Mouse (Mus musculus) megakaryocyte progenitor cell, adult 5-6 weeks (primary cell): ENCODE measurements at regions not wholly inside any gene's neighbourhood (a gene's known extent, or its start where the extent isn't known, plus 50 kb on each side); places are given as distances from the start of the nearest gene placed in this dataset.
A peak's percentile ranks its signal among the peaks of the same experiment; 100 is the strongest.

ENCODE experiments used
- ATAC-seq: replicated peaks from 2 replicates; pipeline ENCODE4 v1.8.0; 2016; ENCODE audit warnings: mild to moderate bottlenecking, moderate TSS enrichment, inconsistent platforms; ENCODE audit not compliant: poor library complexity

DNA sequence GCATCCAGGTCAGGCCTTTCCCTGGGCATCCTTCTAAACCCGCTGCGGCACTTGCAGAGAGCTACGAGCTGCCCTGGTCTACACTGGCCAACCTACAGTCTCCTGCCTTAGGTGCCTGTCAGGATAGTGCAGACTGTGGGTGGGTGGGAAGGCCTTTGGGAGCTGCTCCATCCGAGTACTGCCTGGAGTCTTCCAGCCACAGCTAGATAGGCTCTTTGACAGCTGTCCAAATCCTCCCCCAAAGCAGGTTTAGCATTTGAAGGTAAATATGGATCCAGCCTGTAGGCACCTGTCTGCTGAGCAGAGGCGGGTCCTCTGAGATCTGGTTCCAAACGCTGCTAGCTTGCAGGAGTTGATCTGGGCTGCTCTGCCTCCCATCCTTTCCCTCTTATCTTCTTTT is 295.6 kb upstream of the Hs6st1 start:
- no peak for ATAC-seq

DNA sequence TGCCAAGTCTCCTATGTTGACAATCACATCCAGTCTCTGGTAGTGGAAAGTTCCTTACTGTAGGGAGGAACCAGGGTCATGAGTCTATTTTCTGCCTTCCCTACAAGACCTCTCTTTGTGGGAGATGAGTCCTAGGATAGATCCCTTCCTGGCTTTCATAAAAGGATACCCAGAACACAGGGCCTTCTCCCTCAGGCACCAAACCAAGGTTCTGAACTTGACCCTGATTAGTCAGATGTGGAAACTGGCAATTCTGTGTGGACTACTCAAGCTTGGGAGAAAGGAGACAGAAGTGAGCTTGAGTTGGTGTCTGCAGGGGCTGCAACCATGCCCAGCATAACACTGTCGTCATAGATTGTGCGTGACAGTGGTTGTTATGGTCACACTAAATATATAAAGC is 293.6 kb upstream of the Hs6st1 start:
- no peak for ATAC-seq

DNA sequence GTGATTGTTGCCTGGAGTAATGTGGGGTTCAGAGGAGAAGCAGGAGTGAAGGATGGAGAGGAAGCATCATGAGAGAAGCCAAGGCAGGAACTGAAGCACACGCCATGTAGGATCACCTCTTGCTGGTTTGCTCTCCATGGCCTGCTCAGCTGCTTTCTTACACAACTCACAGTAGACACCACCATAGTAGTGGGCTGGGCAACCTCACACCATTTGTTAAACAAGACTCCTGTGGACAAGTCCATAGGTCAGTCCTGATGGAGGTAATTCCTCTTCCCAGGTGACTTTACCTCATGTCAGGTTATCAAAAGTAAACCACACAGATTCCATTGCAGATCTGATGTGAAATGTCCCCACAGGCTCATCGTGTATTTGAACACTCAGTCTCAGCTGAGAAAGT is 285.5 kb upstream of the Hs6st1 start:
- ATAC-seq = no peak

DNA sequence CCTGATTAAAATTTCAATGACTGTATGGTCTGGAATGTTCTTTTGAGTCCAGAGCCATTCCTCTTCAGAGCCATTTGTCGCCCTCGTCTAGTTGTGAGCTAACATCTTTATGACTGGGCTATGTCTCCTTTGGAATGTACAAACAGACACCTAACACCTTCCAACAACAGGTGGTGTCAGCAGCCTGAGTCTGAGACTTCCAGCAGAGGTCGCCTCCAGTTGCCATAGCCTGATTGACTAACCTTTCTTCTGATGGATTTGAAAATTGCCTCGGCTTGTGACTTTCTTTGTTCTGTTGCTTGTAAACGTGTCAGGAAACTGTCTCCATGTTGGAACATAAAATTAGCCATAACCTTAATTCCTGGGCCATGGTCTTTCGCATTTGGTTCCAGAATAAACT is 284.8 kb upstream of the Hs6st1 start:
- ATAC-seq = no peak

DNA sequence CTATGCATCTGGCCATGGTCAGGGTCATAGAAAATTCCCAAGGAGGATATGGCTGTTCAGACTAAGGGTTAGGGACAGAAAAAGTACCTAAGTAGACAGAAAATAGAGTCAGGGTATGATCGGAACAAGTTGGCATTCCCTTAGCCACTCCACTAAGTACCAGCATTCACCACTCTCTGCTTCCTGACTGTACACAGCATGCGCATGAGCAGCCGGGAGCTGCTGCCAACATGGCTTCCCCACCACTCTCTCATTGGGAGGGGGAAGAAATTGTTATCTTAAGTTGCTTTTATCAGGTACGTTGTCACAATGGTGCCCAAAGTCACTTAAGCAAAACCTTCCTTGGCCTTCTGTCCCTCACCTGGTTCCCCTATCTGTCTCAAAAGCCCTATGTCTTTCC is 282.0 kb upstream of the Hs6st1 start:
- ATAC-seq = no peak

DNA sequence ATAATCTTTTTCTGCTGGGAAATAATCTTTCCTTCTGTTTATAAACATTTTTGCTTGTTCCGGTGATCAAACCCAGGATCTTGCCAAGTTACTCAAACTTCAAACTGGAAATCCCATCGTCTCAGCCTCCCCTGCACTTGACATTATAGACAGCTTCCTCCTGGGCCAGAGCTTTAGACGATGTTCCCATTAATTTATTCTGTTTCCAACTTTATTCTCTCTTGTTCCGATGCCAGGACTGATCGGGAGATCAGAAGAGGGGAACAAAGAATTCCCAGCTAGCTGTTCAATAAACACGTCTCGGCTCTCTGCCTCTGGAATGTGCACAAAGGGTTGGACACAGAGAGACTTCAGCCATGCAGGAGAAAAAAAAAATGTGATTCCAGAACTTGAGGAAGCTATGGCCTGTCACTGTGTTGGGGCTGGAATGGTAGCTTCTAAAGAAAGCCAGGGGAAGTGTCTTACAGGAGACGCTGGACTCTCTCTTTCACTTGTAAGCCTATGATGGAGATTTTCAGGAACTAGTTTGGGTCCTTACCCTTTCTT is 281.5 kb upstream of the Hs6st1 start:
- ATAC-seq = no peak

DNA sequence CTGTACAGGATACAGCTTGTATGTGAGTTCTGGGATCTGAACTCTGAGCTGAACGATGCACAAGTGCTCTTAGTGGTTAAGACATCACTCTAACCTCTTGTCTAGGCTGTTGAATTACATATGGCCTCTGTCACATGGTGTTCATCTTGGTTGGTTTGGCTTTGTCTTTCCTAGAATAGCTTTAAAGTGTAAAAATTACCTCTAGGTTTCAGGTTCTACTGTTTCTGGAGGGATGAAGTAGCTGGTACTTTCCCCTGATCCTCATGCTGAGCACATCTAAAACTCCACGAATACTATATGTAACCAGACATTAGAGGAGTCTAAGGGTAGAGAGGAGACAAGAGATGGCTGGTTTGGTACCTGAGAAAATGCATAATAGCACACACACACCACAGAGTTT is 271.1 kb upstream of the Hs6st1 start:
- no peak for ATAC-seq

DNA sequence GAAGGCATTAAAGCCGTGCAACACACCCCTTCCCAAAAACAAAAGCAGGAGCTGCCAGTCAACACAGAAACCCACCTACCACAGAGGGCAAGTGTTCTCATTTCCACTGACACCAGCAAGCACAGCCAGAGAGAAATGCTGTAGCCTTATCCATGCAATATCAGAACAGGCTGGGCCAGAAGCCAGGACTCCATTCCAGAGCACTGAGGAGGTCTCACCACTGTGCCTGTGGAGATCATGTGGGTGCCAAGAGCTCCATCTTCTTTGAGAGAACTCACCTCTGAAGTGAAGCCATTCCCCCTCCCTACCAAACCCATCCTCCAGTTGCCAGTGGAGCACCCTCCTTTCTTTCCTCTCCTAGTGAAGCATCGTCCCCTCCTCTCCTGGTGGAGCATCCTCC is 270.7 kb upstream of the Hs6st1 start:
- no peak for ATAC-seq

DNA sequence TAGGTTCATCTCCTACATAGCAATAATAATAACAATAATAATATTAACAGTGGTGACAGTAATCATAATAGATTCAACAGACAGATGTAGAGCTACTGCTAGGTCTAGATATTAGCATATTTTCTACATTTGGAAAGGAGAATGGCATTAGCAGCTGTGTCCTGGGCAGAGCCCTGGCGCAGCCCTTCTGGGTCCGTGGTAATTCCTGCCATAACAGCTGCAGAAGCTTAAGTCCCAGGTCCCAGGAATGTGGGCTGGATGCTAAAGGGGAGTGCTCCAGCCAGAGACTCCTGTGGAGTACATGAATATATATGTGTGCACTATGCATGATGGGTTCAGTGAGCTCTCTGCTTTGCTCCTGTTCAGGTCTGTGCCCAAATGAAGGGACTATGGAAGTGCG is 262.7 kb upstream of the Hs6st1 start:
- ATAC-seq = no peak

DNA sequence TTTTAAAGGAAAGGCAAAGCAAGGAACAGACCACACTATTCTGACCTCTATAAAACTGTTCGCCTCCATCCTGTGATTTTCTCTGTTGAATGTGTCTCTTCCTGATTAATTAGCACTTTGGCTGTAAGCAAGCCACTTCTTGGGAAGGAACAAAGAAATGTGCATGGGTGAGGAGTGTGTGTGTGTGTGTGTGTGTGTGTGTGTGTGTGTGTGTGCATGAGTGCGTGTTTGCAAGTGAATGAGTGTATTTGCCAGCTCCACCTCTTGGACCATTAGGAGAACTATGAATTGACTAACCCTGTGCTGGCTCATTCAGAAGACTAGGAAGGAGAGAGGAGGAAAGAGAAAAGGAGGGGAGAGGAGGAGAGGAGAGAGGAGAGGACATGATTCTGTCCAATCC is 261.9 kb upstream of the Hs6st1 start:
- ATAC-seq = no peak

DNA sequence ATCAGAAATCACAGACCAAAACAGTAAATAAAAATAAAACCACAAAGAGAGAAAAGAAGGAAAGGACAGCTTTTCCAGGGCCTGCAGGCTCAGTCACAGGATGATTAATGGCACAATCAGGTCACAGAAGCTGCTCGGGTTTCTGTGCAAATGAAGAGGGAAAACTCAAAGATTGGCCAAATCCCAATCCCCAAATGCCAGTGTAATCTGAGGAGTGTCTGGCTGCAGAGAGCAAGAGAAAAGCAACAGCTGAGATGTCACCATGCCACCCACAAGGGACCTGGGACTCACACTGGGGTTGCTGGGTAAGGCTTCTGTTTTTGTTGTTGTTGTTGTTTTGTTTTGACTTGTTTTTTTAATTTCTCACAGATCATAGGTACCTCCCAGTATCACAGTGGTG is 261.5 kb upstream of the Hs6st1 start:
- ATAC-seq = no peak

DNA sequence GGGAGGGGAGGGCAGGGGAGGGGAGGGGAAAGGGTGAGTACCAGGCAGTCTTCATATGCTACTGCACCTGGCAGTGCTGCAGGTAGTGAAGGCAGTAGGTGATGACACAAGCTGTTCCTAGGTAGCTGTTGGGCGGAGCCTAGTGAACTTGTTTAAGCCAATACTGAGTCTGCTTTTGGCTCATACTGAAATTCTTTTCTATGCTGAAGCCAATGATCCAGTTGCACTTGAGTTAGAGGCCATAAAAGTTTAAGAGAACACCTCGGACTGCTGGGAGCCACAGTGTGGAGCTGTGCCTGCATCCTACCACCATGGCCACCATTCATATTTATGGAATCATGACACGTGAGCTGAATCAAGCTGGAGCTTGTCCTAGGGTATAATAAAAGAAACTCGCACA is 259.3 kb upstream of the Hs6st1 start:
- ATAC-seq = no peak

DNA sequence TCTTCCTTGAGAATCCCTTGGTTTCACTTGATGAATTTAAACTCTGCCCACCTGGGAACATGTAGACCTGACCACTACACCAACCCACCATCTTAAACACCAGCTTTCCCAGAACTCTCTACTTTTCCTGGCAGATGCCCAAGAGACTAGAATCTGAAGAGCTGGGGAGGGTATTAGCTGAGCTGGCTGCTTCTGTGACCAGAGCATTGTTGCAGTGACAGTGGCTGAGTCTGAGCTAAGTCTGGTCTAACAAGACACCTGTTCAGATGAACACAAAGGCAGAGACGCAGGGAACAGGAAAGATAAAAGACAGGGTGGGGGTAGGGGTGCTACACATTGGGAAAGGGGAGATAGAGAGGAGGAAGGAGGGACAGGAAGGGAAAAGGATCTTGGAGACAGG is 258.9 kb upstream of the Hs6st1 start:
- ATAC-seq = no peak

DNA sequence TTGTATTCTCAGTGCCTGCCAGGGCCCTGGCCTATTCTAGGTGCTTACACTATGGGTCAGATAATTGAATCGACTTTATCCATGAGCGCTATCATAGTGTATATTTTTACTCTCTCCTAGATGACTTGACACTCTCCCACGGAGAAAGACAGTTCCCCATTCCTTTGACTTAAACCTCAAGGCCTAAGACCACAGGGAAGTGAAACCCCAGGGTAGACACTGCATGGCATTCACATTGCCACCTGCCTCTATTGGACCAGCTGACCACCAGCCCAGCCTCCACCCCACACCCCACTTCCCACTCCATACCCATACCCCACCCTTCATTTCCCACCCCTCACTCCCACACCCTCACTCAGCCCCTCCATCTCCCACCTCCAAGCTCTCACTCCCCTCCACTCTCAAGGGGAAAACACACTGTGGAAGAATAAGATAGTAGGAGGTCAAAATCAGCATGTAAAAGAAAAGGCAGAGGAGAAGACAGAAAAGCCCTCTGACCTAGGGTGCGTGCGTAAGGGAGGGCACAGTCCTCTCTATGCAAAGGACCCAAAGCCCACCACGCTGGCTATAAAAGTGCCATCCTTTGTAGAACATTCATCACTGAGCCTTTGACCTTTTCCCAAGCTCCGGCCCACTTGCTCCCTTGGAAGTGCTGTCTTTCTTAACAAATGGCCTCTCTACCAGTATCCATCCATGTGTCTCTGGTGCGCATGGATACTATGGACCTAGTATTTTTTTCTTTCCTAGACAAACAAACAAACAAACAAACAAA is 257.4 kb upstream of the Hs6st1 start:
- peak; percentile 80 for ATAC-seq

DNA sequence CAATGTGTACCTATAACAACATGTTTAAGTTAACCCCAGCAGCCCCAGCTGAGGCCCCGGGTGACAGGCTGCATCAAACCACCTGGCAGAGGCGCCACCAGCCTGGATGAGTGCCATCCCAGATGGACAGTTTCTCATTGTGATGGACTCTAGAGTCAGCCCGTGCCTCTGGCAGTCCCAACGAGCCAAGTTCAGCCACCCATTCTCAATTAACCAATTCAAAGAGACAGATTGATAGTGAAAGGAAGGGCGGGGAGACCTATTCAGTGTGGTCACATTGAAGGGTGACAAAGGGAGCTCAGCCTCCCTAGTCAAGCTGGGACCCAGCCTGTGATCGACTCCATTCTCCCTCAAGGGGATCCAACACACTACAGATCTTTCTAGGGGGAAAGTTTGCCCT is 256.8 kb upstream of the Hs6st1 start:
- no peak for ATAC-seq

DNA sequence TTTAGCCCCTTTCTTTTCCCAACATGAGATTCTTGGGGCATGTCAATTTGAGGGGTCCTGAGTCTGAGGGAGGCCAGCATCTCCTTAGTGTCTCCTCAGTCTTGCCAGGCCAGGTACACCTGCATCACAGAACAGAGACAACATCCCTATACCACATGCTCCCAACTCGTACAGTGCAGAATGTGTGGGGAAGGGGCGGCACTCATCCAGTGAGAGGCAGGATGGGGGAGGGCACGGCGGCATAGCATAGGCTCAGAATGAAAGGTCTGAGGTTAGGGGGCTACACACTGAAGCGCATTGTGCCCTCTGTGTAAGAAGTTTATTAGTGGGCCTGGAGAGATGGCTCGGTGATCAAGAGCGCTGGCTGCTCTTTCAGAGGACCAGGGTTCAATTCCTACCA is 256.4 kb upstream of the Hs6st1 start:
- ATAC-seq = no peak

DNA sequence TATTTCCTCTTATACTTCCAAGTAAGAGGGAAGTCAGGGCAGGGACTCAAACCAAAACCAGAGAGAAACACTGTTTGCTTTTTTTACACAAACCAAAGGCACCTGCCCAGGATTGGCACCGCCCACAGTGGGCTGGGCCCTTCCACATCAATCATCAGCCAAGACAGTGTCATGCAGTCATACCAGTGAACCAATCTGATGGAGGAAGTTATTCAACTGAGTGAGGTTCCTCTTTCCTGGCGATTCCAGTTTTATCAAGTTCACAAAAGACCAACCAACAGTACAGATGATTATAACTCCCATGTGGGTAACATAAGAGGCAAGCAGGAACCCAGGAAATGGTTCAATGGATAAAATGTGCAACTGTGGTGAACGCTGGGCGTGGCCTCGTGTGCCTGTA is 254.6 kb upstream of the Hs6st1 start:
- ATAC-seq = peak; percentile 84

DNA sequence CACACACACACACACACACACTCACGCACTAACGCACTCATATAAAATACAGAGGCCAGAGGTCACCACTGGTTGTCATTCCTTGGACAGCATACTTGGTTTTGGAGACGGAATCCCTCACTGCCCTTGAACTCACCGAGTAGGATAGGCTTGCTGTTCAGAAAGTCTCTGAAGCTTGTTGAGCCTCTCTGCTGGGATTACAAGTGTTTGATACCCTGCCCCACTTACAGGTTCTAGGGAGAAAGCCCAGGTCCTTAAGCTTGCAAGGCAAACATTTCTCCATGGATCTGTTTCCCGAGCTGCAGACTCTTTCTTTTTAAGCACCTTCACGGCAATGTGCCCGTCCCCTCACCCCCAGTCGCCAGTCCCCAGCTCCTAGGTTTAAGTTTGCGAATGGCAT is 254.0 kb upstream of the Hs6st1 start:
- ATAC-seq = no peak

DNA sequence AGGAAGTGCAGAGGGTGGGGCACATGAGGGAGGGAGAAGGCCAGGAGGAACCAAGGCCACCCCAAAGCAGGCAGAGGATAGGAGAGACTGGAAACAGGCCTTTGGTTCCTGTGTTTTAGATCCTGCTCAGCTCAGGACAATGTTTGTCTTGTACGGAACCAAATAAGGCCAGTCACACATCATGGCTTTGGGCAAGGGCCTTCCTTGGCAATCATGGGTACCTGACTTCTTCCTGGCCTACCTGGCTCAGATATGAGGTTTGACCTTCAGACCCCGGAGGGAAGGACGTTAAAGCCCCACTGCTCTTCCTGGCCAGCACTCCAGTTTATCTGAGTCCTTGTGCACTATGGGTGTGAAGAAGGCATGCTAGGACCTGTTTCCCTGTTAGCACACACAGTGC is 253.4 kb upstream of the Hs6st1 start:
- no peak for ATAC-seq

DNA sequence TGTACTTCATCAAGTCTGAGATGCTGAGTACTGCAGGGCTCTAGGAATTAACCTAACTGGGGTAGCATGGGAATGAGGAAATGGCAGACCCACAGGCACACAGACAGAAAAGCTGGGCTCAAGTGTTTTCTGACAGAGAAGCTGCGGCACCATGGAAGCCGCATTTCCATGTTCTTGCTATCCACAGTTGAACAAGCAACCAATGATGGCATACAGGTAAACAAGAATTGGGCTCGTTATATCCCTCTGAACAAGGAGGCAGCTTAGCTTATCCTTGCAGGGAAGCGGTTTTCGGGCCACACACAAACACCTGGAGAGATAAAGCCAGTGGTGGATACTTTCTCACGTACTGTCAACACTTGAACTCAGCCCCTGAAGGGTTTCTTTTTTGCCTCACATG is 246.4 kb upstream of the Hs6st1 start:
- no peak for ATAC-seq

DNA sequence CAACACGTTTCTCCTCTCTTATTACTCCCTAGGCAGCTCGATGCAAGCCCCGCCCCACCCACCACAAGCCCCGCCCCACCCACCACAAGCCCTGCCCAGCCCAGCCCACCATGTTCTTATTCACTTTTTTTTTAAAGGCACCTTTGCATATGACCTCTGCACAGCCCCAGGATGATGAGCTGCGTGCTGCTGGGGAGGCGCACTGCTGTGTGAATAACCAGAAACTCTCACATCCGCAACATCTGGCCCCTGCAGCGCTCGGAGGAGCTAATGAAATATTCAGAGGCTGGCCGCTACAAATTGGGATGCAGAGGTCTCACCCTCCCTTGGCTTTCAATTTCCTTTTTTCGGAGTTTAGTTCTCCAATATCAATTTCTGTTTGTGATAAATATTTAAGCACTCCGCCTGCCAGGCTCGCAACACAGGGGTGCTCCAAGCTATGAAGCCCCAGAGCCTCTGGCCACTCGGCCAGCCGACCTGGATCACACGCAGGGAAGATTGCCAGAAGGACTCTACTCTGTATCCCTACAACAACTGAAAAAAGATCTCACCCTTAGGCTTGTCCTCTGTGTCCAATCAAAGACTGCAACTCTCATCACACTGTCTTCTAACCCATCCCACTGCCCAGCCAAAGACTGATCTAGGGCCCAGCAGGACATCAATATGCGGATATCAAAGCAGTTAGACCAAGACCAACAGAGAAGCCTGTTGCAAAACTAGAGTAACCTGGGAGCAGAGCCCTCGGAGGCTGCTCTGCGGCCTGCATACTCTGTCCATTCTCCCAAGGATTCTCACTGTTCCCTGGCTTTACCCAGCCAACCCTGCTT is 245.6 kb upstream of the Hs6st1 start:
- peak; percentile 39; the same call in 1 of the 2 replicates for ATAC-seq

DNA sequence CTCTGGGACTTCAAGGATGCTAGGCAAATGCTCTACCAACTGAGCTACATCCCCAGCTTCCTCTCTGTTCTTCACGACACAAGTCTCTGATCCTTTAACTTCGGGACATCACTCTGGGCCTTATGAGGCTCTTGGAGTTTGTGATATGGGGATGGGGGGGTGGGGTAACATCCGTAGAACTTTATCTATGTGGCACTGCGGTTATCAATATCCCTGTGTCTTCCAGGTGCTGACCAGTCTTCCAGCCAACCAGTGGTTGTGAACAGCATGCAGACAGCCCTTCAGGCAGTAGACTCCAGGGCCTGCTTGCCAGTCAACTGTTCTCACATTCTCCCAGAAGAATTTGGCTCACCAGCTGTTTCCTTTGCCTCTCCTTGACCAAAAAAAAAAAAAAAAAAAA is 244.7 kb upstream of the Hs6st1 start:
- no peak for ATAC-seq
